8 mouse cellular contexts compared by ENCODE assay signal in the genomic region with DNA sequence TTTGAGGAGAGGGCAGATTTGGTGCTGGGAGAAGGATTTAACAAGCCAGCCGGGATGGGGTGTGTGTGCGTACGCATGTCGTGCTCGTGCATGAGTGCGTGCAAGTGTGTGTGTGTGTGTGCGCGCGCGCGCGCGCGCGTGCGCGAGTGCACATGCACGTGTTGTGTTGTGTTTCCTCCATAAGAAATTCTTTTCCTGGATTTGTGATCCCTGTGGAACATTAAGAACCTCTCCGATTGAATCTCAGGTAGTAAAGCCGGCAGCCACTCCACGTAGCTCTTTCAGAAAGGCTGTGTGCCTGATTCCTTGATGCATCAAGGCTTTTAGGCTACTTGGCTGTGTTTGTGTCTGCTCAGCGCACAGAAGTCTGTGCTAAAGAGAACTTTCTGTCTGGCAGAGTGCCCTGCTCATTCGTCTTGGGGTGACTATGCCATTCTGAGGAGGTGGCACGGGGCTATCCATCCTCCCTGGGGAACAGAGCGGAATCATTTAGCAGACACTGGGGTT.
DNase-seq lines count a peak whose midpoint lies in the region; ATAC-seq and TF ChIP-seq lines count a peak whose summit lies in the region.

No protein-coding gene starts in this region.

- H3K27ac ChIP-seq in embryonic facial prominence, embryonic 14.5 days (replicated peaks; ENCODE audit: low read depth, low read length): no peak overlapping the region
- H3K27ac ChIP-seq in layer of hippocampus, adult 2 months: peak overlapping the region; percentile 86
- peak overlapping the region; percentile 87 for H3K27ac ChIP-seq in midbrain, embryonic 16.5 days (ENCODE audit: low read length)
- H3K27ac ChIP-seq in stomach, postnatal 0 days (replicated peaks): no peak overlapping the region

- ATAC-seq in cerebellum, adult (ENCODE audit: insufficient number of reproducible peaks, low FRiP score, low TSS enrichment): peak; percentile 58
- no peak for ATAC-seq in embryonic facial prominence, embryonic 14.5 days (ENCODE audit: low read depth)
- peak; percentile 81 for ATAC-seq in midbrain, embryonic 16.5 days
- ATAC-seq in stomach, postnatal 0 days (ENCODE audit: low FRiP score, low TSS enrichment): no peak

- H3K4me3 ChIP-seq in embryonic facial prominence, embryonic 14.5 days (ENCODE audit: low read depth, low read length): no peak overlapping the region
- H3K4me3 ChIP-seq in layer of hippocampus, adult 2 months: peak overlapping the region; percentile 59
- H3K4me3 ChIP-seq in midbrain, embryonic 16.5 days (ENCODE audit: low read depth, low read length): peak overlapping the region; percentile 40
- no peak overlapping the region for H3K4me3 ChIP-seq in stomach, postnatal 0 days (ENCODE audit: low read depth, low read length)

- TF ChIP-seq EP300 in stomach, postnatal 0 days (optimal IDR thresholded peaks at IDR 0.05): no peak

- H3K9me3 ChIP-seq in embryonic facial prominence, embryonic 14.5 days (ENCODE audit: control insufficient read depth, low read length): no peaks in the 10 kb centered on the region
- H3K9me3 ChIP-seq in midbrain, embryonic 16.5 days (replicated peaks; ENCODE audit: control insufficient read depth, low read length, poor library complexity, severe bottlenecking): no peaks in the 10 kb centered on the region
- H3K9me3 ChIP-seq in stomach, postnatal 0 days (ENCODE audit: control insufficient read depth, low read length): no peaks in the 10 kb centered on the region

- no peaks in the 10 kb centered on the region for H3K27me3 ChIP-seq in embryonic facial prominence, embryonic 14.5 days (replicated peaks; ENCODE audit: control insufficient read depth, insufficient read depth, low read length)
- H3K27me3 ChIP-seq in midbrain, embryonic 16.5 days (ENCODE audit: control insufficient read depth, insufficient read depth, low read depth, low read length): no peaks in the 10 kb centered on the region
- no peaks in the 10 kb centered on the region for H3K27me3 ChIP-seq in stomach, postnatal 0 days (ENCODE audit: control insufficient read depth, insufficient read depth, low read length)

- WGBS in embryonic facial prominence, embryonic 14.5 days: 81% methylated on average over 25 of the region's 25 CpGs
- WGBS in midbrain, embryonic 16.5 days: 40% methylated on average over 25 of the region's 25 CpGs
- 77% methylated on average over 25 of the region's 25 CpGs for WGBS in stomach, postnatal 0 days

- peak; percentile 19 for DNase-seq in embryonic facial prominence, embryonic 14.5 days (ENCODE audit: low spot score)
- peak; percentile 44 to 63 for DNase-seq in layer of hippocampus, adult 2 months (ENCODE audit: low spot score in 2 of 2)
- DNase-seq in heart, postnatal 14 days: no peak
- DNase-seq in lung, postnatal 25 days (ENCODE audit: low spot score): no peak
- DNase-seq in urinary bladder, postnatal 10 days (ENCODE audit: low spot score): no peak
- no peak for DNase-seq in stomach, postnatal 0 days (ENCODE audit: low spot score)

- H3K4me2 ChIP-seq in embryonic facial prominence, embryonic 14.5 days (ENCODE audit: low read depth, low read length): 0 out of 2 replicates have a peak overlapping the region, but pooled peaks have one; percentile 29
- peak overlapping the region; percentile 54 for H3K4me2 ChIP-seq in midbrain, embryonic 16.5 days (ENCODE audit: low read length)
- H3K4me2 ChIP-seq in stomach, postnatal 0 days (replicated peaks; ENCODE audit: low read depth): no peak overlapping the region

- H3K9ac ChIP-seq in embryonic facial prominence, embryonic 14.5 days (ENCODE audit: low read depth, low read length): no peak overlapping the region
- peak overlapping the region; percentile 61 for H3K9ac ChIP-seq in midbrain, embryonic 16.5 days (ENCODE audit: low read depth, low read length)
- no peak overlapping the region for H3K9ac ChIP-seq in stomach, postnatal 0 days (ENCODE audit: low read length)

- H3K4me1 ChIP-seq in embryonic facial prominence, embryonic 14.5 days (ENCODE audit: control insufficient read depth, insufficient read depth, low read length): peaks cover 3% of the 10 kb centered on the region; the same call in 1 of the 2 replicates
- H3K4me1 ChIP-seq in midbrain, embryonic 16.5 days (ENCODE audit: control insufficient read depth, insufficient read depth, low read length): peaks cover 22% of the 10 kb centered on the region
- H3K4me1 ChIP-seq in stomach, postnatal 0 days (replicated peaks; ENCODE audit: control insufficient read depth, insufficient read depth): no peaks in the 10 kb centered on the region

- intact Hi-C loops in heart, postnatal 14 days (cut with DNase I): no loop called here

- TF ChIP-seq CTCF in layer of hippocampus, adult 2 months (conservative IDR thresholded peaks at IDR 0.05): no peak
- TF ChIP-seq CTCF in stomach, postnatal 0 days (IDR thresholded peaks at IDR 0.05; ENCODE audit: low read depth): no peak

- no peaks in the 10 kb centered on the region for H3K36me3 ChIP-seq in embryonic facial prominence, embryonic 14.5 days (ENCODE audit: control insufficient read depth, insufficient read depth, low read length)
- no peaks in the 10 kb centered on the region for H3K36me3 ChIP-seq in midbrain, embryonic 16.5 days (ENCODE audit: control insufficient read depth, insufficient read depth, low read length)
- no peaks in the 10 kb centered on the region for H3K36me3 ChIP-seq in stomach, postnatal 0 days (ENCODE audit: control insufficient read depth, insufficient read depth, low read length)

Comparison
In these comparisons a context has a peak if more than half of its experiments do, and no peak if none do; other contexts are left out.
1. ATAC-seq: peak in cerebellum, adult (single experiment) and midbrain, embryonic 16.5 days (single experiment); none in embryonic facial prominence, embryonic 14.5 days (single experiment) and stomach, postnatal 0 days (single experiment).
2. DNase-seq: peak in embryonic facial prominence, embryonic 14.5 days (single experiment) and layer of hippocampus, adult 2 months (2 of 2); none in heart, postnatal 14 days (0 of 2), lung, postnatal 25 days (single experiment), urinary bladder, postnatal 10 days (single experiment) and stomach, postnatal 0 days (single experiment).
3. H3K27ac ChIP-seq: peak in layer of hippocampus, adult 2 months (single experiment) and midbrain, embryonic 16.5 days (single experiment); none in embryonic facial prominence, embryonic 14.5 days (single experiment) and stomach, postnatal 0 days (single experiment).
4. H3K4me3 ChIP-seq: peak in layer of hippocampus, adult 2 months (single experiment) and midbrain, embryonic 16.5 days (single experiment); none in embryonic facial prominence, embryonic 14.5 days (single experiment) and stomach, postnatal 0 days (single experiment).